Mouse (Mus musculus) liver, embryonic 15.5 days (tissue): ENCODE results near the gene Casc3. TPM values are rescaled to one million over a fixed set of nuclear protein-coding genes. Genes with fewer than 3 reads are reported as not detected.
A peak's percentile ranks its signal among the peaks of the same experiment; 100 is the strongest.

Experiments used
- ATAC-seq: fragments of 200-750 bp; cut with Nextera tagmentation; 2 replicates; pipeline ENCODE4 v1.8.0; 2017; ENCODE audit warnings: moderate number of reproducible peaks, mild to moderate bottlenecking, moderate library complexity; ENCODE audit not compliant: insufficient read depth
- H3K27ac ChIP-seq: fragments of 300-500 bp; sonication (generic); replicated peaks from 2 replicates; pipeline ENCODE4 v1.5.1; 2015; ENCODE audit warnings: mild to moderate bottlenecking, inconsistent platforms
- H3K27me3 ChIP-seq: fragments of 300-500 bp; sonication (generic); 2 replicates; pipeline ENCODE4 v1.6.1; 2015; ENCODE audit warnings: mild to moderate bottlenecking, inconsistent platforms
- H3K36me3 ChIP-seq: fragments of 300-500 bp; sonication (generic); replicated peaks from 2 replicates; pipeline ENCODE4 v1.6.1; 2015; ENCODE audit warnings: moderate library complexity, mild to moderate bottlenecking, inconsistent platforms
- H3K4me1 ChIP-seq: fragments of 300-500 bp; sonication (generic); replicated peaks from 2 replicates; pipeline ENCODE4 v1.6.1; 2015; ENCODE audit warnings: inconsistent platforms
- H3K4me2 ChIP-seq: fragments of 300-500 bp; sonication (generic); 2 replicates; pipeline ENCODE4 v1.6.1; 2015; ENCODE audit warnings: moderate library complexity, mild to moderate bottlenecking, inconsistent platforms
- H3K4me3 ChIP-seq: fragments of 300-500 bp; sonication (generic); replicated peaks from 2 replicates; pipeline ENCODE4 v1.5.1; 2015; ENCODE audit warnings: mild to moderate bottlenecking, inconsistent platforms
- H3K9ac ChIP-seq: fragments of 300-500 bp; sonication (generic); 2 replicates; pipeline ENCODE4 v1.6.1; 2015; ENCODE audit warnings: moderate library complexity, mild to moderate bottlenecking, inconsistent platforms
- H3K9me3 ChIP-seq: fragments of 300-500 bp; sonication (generic); replicated peaks from 2 replicates; pipeline ENCODE4 v1.6.1; 2016; ENCODE audit warnings: inconsistent platforms
- WGBS: fragments of 180-500 bp; shearing (Covaris S2); methylation state at CpG from one replicate; pipeline ENCODE4 v1.1.7; 2015; ENCODE audit warnings: mixed read lengths; ENCODE audit not compliant: insufficient replicate concordance; 5-methylcytosine and 5-hydroxymethylcytosine counted together
- polyA plus RNA-seq: library from polyadenylated mRNA; unstranded; fragments of >200 nt; fragmentation: Nextera tagmentation; extraction: Ambion mirVana; gene quantifications from 2 replicates; pipeline ENCODE4 v1.2.1, GENCODE M21; 2015

The Casc3 gene
- polyA plus RNA-seq, 1 experiment from 2014 or later, result 14.4 TPM

DNA sequence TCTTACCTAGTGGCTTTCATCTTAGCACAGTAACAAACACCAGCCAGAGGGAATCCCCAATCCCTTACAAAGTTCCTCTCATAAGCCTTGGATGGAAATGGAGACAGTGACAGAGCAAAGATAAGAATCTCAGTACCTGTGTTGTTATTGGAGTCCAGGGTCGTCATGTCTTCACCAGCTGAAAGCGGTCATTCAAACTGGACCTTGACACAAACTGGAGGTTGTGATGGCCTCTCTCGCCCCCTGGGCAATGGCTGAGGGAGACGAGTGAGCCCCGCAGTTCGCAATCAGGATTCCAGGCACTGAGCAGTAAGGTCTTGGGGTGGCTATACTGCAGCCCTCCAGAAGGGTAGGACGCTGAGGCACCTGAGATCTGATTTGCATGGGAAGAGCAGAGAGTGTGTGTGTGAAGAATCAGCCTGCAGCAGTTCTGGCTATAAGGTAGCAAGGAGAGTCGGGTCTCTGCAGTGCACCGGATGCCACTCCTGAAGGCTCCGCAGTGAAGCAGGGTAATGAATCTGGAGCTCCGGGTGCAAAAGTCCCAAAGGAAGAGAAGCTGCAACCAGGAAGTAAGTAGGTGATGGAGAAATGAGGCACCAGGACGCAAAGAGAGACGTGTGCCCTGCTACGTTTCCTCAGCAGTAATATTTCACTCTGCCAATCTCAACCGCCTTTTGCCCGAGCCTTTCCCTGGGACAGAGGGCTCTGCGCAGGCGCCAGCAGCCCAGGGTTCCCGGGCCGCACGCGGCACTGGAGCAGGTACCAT lies 29.9 kb upstream of the Casc3 start, which contains the start of gene Nr1d1:
Nr1d1 (minus strand) TSS at position 752 of the 766 bp plus-strand sequence.
- no peak for ATAC-seq
- H3K4me1 ChIP-seq, result peaks cover 82% of the 10 kb centered on the region
- WGBS, result 1% methylated on average over 22 of the region's 22 CpGs

DNA sequence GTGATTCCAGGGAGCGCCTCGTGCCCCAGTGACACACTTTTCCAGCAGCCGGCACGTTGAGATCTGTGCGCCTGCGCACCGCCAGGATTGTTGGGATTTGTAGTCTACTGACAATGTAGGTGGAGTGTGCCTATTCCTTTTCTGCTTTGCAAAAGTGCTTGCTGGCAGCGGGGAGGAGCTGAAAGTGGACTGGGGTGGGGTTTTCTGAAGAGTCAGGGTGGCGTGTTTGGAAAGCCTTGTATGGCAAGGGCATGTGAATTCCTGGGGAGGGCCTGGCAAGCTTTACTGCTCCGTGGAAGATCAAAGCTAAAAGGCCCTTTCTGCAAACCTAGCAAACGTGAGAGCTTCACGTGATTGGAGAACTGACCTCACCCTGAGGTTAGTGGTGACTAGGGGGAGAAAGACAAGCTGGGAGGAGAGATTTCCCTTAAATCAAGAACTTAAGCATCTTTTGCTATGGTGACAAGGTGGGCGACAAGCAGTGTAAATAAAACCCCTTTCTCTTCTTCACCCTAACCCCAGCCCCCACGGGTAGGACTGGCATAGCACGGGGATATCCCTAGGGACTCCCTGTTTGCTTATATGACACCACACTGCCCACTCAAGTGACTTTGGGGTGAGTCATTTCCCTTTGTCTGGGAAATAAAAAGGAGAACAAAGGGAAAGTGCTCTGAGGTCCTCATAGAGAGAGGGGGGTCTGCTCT lies 29.2 kb upstream of the Casc3 start:
- peak overlapping the region; percentile 78 for H3K27ac ChIP-seq
- 3% methylated on average over 15 of the region's 15 CpGs for WGBS
- H3K4me2 ChIP-seq, result peak overlapping the region; percentile 80
- H3K27me3 ChIP-seq, result no peaks in the 10 kb centered on the region
- peak overlapping the region; percentile 46 for H3K4me3 ChIP-seq
- ATAC-seq, result peak; percentile 38
- H3K4me1 ChIP-seq, result peaks cover 75% of the 10 kb centered on the region
- peaks cover 5% of the 10 kb centered on the region; the same call in 1 of the 2 replicates for H3K36me3 ChIP-seq
- H3K9ac ChIP-seq, result peak overlapping the region; percentile 37; the same call in 1 of the 2 replicates
- no peaks in the 10 kb centered on the region for H3K9me3 ChIP-seq

More for the DNA sequence above, 29.9 kb upstream of the Casc3 start, which contains the start of gene Nr1d1:
- peaks cover 12% of the 10 kb centered on the region; the same call in 1 of the 2 replicates for H3K36me3 ChIP-seq
- no peaks in the 10 kb centered on the region for H3K9me3 ChIP-seq
- H3K4me3 ChIP-seq, result peak within 1 kb of the TSS; percentile 46
- H3K9ac ChIP-seq, result peak within 1 kb of the TSS; percentile 37; the same call in 1 of the 2 replicates
- H3K27ac ChIP-seq, result peak within 1 kb of the TSS; percentile 78
- H3K4me2 ChIP-seq, result peak within 1 kb of the TSS; percentile 80
- H3K27me3 ChIP-seq, result no peaks in the 10 kb centered on the region

DNA sequence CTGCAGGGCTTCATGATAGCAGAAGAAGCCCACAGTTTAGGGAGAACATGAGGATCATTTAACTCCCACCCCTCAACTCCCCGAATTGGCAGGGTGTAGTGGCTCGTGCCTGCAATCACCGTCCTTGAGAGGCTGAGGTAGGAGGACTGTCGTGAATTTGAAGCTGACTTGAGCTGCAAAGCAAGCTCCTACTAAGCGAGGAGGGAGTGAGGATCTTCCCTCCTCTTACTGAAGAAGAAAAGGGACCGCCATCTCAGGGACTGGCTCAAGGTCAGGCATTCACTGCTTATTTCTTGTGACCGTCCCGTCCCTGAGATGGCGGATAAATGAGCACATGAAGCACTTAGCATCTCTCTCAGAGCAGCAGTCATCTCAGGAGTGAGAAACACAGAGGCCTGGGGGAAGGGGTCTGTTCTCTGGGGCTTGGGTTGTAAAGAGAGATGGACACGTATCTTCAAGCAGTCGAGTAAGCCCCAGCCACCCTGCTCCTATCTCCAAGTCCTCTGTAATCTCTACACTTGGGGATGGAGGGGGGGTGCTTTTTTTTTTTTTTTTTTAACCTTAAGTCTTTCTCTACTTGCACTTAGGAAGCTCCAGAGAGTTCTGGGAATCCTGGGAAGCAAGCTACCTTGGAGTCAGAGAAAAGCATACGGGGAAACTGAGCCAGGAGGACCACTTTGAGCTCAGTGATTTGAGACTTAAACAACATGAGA lies 28.5 kb upstream of the Casc3 start:
- peak overlapping the region; percentile 80 for H3K4me2 ChIP-seq
- peak overlapping the region; percentile 46; the same call in 1 of the 2 replicates for H3K4me3 ChIP-seq
- H3K36me3 ChIP-seq, result no peaks in the 10 kb centered on the region
- no peak for ATAC-seq
- WGBS, result 34% methylated on average over 12 of the region's 12 CpGs
- peaks cover 68% of the 10 kb centered on the region for H3K4me1 ChIP-seq
- H3K9me3 ChIP-seq, result no peaks in the 10 kb centered on the region
- H3K9ac ChIP-seq, result 0 out of 2 replicates have a peak overlapping the region, but pooled peaks have one; percentile 3
- peak overlapping the region; percentile 78 for H3K27ac ChIP-seq
- H3K27me3 ChIP-seq, result no peaks in the 10 kb centered on the region

DNA sequence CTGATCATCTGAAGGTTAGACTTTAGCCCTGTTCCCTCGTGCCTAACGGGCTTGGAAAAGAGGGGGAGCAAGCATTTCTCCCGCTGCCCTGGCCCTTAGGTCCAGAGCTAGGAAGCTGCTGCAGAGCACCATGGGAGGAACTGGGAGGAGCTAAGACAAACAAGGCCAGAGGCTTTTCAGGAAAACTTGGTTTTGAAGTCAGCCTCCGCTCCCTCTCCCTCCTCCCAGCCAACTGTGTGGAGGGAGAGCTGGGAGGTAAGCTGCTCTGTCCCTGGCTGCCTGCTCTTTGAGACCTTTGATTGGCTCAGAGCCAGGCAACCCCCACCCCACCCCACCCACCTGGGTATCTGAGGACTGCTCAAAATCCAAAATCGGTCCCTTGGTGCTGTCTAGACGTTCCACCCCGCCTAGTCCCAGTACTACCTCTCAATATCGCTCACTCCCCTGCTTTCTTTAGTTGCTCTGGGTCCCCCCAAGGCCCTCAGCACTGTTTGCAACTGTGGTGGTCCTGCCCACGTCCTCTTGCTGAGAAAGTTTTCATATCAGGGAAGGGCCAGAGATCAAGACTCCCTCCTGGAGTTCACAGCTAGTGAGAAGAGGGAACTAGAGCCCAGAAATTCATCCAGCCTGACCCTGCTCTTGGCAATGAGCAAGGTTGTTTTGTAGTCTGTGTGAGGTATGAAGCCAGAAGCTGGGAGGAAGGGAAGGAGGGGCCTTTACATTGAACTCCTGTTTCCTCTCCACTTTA lies 27.7 kb upstream of the Casc3 start:
- peaks cover 66% of the 10 kb centered on the region for H3K4me1 ChIP-seq
- peak overlapping the region; percentile 80 for H3K4me2 ChIP-seq
- H3K9ac ChIP-seq, result no peak overlapping the region
- ATAC-seq, result no peak
- H3K27me3 ChIP-seq, result no peaks in the 10 kb centered on the region
- peak overlapping the region; percentile 78 for H3K27ac ChIP-seq
- WGBS, result 10% methylated on average over 9 of the region's 9 CpGs
- H3K9me3 ChIP-seq, result no peaks in the 10 kb centered on the region
- no peak overlapping the region for H3K4me3 ChIP-seq
- no peaks in the 10 kb centered on the region for H3K36me3 ChIP-seq

DNA sequence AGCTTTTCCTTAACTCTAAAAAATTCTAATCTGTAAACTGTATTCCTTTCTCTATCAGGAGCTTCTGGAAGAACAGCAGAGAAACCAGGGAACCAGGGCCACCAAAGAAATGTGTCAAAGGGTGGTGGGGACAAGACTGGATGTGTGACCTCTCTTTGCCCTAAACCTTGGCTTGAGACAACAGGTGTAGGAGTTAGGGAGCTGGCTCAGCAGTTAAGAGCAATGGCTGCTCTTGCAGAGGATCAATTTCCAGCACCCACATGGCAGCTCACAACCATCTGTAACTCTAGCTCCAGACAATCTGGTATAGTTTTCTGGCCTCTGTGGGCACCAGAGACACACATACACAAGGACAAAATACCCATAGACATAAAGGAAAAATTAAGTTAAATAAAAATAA lies 26.8 kb upstream of the Casc3 start:
- H3K27me3 ChIP-seq, result no peaks in the 10 kb centered on the region
- H3K36me3 ChIP-seq, result no peaks in the 10 kb centered on the region
- ATAC-seq, result no peak
- no peak overlapping the region for H3K4me3 ChIP-seq
- peaks cover 66% of the 10 kb centered on the region for H3K4me1 ChIP-seq
- 0 out of 2 replicates have a peak overlapping the region, but pooled peaks have one; percentile 7 for H3K27ac ChIP-seq
- H3K9ac ChIP-seq, result no peak overlapping the region
- H3K4me2 ChIP-seq, result no peak overlapping the region
- no peaks in the 10 kb centered on the region for H3K9me3 ChIP-seq

DNA sequence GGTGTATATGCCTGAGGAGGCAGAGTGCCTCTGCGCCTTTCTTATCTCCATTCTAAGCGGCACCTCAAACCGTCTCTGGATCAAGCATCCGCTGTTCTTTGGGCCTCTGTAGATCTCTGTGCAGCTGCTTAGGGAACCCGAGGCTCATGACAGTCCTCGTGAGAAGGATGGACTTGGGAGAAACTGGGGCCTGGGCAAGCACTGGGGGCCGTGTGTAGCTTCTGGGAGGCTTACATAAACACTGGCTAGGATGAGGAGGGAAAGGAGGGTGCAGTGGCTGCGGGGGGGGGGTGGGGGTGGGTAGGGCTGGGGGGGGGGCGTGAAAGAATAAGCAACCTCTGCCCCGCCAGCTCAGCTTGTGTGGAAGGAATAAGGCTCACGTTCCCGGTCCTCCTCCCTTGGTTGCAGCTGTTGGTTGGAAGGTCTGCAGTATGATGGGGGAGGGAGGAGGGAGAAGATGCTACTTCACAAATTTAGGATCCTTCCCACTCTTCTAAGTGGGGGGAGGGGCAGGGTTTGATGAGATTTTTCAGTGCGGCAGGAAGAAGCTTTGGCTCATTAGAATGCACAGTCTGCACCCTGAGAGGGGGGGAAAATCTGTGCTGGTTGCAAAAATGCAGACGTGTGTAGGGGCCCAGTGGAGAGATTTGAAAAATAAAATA lies 22.7 kb upstream of the Casc3 start:
- Histone ChIP-seq H3K9me3 (no peaks in the 10 kb centered on the region), H3K4me1 (peaks cover 66% of the 10 kb centered on the region), H3K9ac (no peak overlapping the region), H3K36me3 (no peaks in the 10 kb centered on the region), H3K4me2 (peak overlapping the region; percentile 85), H3K27ac (no peak overlapping the region; the same call in 1 of the 2 replicates), H3K27me3 (peaks cover 10% of the 10 kb centered on the region), H3K4me3 (no peak overlapping the region)
- 27% methylated on average over 13 of the region's 14 CpGs for WGBS
- no peak for ATAC-seq

DNA sequence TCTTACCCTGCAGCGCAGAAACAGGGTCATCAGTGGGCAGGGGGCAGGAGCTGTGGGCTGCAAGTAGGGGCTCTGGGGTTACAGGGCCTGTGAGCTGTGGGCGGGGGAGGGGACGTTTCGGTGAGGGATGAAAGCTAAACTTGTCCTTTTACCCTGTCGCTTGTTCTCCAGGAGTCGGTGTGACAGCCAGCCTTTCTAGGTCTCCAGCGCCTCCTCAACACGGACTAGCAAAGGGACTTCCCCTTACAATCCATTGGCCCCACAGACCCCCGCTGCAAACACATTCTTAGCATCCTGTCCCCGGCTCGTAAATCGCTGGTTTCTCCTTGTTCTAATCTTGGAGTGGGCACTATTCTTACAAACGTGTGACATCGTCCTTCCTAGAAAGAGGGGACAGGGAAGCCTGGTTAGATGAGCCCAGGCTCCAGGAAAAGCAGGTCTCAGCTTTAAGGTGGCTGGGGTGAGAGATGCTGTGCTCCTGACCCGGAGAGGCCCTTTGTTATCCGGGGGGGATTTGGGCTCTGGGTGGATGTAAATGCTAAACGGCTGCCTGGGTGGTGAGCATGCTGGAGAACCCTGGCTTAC lies 22.0 kb upstream of the Casc3 start:
- H3K9me3 ChIP-seq, result no peaks in the 10 kb centered on the region
- H3K27ac ChIP-seq, result peak overlapping the region; percentile 86
- H3K4me3 ChIP-seq, result peak overlapping the region; percentile 62
- WGBS, result 7% methylated on average over 17 of the region's 17 CpGs
- ATAC-seq, result no peak
- H3K4me2 ChIP-seq, result peak overlapping the region; percentile 85
- peak overlapping the region; percentile 50 for H3K9ac ChIP-seq
- peaks cover 66% of the 10 kb centered on the region for H3K4me1 ChIP-seq
- peaks cover 10% of the 10 kb centered on the region for H3K27me3 ChIP-seq
- no peaks in the 10 kb centered on the region for H3K36me3 ChIP-seq

DNA sequence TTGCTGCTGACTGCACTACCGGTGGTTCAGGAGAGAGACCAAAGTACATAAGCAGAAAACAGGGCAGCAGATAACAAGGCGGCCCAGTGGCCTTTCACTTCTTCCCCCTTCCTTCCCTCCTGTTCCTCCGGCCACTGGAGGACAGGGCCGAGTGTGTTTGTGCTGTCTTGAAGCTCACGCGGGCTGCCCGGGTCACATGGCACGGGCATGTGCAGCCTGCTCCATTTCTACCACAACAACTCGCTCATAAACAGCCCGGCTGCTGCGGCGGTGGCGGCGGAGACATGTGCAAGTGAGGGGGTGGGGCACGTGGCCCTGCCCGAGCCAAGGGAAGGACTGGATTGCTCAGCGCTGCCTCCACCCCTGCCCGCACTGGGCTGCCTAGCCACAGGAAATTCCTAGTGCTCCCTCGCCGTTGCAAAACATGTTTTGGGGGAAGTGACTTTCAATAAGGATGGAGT lies 21.4 kb upstream of the Casc3 start:
- Histone ChIP-seq H3K4me1 (peaks cover 64% of the 10 kb centered on the region), H3K27me3 (peaks cover 10% of the 10 kb centered on the region), H3K4me2 (peak overlapping the region; percentile 85), H3K27ac (peak overlapping the region; percentile 86), H3K9me3 (no peaks in the 10 kb centered on the region), H3K36me3 (no peaks in the 10 kb centered on the region), H3K4me3 (peak overlapping the region; percentile 62), H3K9ac (peak overlapping the region; percentile 50)
- peak; percentile 64 for ATAC-seq
- under 1% methylated on average over 20 of the region's 20 CpGs for WGBS

DNA sequence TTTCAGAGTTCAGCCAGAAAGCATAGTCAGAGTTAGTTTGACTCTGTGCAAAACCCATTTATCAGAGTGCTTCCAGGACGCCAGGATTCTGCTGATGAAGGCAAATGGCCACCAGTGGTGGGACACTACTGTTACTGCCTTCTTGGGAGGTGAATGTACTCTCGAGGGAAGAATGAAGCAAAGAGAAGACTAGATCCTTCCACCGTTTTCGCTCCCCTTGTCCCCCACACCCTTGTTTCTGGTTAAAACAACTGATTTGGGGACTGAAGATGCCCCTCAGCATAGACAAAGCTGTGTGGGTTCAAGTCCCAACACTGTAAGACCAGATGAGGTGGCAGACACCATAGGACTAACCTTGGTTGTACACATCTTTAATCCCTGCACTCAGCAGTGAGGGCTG lies 20.6 kb upstream of the Casc3 start:
- H3K4me3 ChIP-seq, result no peak overlapping the region
- no peaks in the 10 kb centered on the region for H3K36me3 ChIP-seq
- no peak for ATAC-seq
- H3K9me3 ChIP-seq, result no peaks in the 10 kb centered on the region
- peaks cover 10% of the 10 kb centered on the region for H3K27me3 ChIP-seq
- peak overlapping the region; percentile 86; the same call in 1 of the 2 replicates for H3K27ac ChIP-seq
- WGBS, result 68% methylated on average over 4 of the region's 4 CpGs
- H3K4me2 ChIP-seq, result no peak overlapping the region
- no peak overlapping the region for H3K9ac ChIP-seq
- H3K4me1 ChIP-seq, result peaks cover 73% of the 10 kb centered on the region

DNA sequence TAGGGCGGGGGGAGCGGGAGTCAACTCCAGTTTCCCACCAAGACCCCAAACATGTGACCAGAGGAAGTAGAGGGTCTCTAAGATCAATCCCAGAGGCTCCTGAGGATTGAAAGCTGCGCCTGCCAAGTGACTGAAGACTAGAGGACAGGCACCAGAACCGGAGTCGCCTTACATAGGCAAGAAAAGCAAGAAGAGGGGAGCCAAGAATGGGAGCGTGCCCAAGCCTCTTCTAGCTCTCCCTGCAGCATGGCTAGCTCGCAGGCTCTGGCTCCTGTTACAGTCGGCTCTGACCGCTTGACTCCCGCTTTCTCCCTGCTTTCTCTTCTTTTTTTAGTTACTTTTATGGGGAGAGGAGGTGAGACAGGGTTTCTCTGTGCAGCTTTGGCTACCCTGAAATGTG lies 19.5 kb upstream of the Casc3 start:
- Histone ChIP-seq H3K9ac (no peak overlapping the region), H3K27ac (peak overlapping the region; percentile 73), H3K4me2 (no peak overlapping the region), H3K4me1 (peaks cover 83% of the 10 kb centered on the region), H3K4me3 (no peak overlapping the region), H3K36me3 (no peaks in the 10 kb centered on the region), H3K27me3 (peaks cover 10% of the 10 kb centered on the region), H3K9me3 (no peaks in the 10 kb centered on the region)
- no peak for ATAC-seq
- 64% methylated on average over 10 of the region's 10 CpGs for WGBS
